Mouse (Mus musculus): ENCODE data around the gene Rab11fip3.
"Not testable (repeated sequence)": the region's sequence is repeated elsewhere in the genome, so short reads cannot be mapped to it uniquely, and the experiment has no call there.

Rab11fip3 gene

DNA sequence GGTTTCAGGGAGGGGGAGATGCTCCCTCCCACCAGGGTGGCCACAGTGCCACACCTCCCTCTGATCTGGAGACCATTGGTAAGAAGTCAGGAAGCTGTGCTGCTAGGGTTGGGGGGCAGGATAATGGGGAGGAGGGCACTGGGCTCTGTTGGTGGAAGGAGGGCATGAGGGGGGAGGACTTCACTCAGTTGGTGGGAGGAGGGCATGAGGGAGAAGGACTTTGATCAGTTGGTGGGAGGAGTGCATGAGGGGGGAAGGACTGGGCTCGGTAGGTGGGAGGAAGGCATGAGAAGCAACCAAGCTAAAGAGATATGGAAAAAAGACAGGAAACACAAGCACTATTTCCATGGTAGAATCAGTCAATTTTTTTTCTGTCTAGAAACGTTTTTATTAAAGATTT, 11.5 kb upstream of the Rab11fip3 start:
- DNase-seq = no peak

- no peak for DNase-seq
Observed at GRCm38 (mm10) chr17:26078851-26079250, 9.5 kb upstream of the Rab11fip3 start.

- DNase-seq = no peak
Observed at GRCm38 (mm10) chr17:26075246-26075645, 5.9 kb upstream of the Rab11fip3 start.

DNA sequence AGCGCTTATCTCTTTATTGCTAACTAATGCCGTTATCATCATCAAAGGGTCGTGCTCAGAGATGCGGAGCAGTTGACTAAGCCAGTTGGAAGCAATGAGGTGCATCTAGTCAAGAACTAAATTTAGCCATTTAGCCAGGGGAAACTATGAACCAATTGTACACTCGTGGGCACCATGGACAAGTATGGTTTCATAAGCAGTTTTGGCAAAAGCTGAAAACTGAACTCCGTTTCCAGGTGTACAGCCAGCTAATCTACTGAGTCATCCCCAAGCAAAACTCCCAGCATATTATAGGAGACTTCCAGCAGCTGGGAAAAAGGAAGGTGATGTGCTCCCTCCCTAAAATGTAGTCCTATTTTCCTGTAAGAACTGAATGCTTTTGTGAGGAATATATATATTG, 781 bp upstream of the Rab11fip3 start:
- DNase-seq = no peak

GRCm38 (mm10) chr17:26068024-26068830, 1.1 kb downstream of the Rab11fip3 start:
- peak; percentile 46 to 51 for DNase-seq

GRCm38 (mm10) chr17:26066488-26067020, 2.8 kb downstream of the Rab11fip3 start:
- no peak for DNase-seq

DNA sequence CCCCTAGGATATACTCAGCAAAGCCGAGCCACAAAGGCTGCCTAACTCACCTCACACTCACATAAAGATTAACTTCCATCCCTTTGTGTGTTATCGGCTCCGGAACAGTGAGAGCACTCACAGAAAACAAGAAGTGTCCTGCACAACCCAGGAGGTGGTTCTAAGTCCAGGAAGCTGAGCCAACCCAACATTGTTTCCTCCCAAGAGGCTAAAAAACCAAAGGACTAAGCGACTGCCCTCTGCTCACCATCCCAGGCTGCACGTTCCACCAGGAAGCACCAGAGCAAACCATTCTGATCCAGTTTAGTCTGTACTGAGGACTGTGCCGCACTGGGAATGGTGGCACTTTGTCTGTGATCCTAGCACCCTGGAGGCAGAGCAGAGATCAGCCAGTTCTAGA, 4.4 kb downstream of the Rab11fip3 start:
- no peak for DNase-seq

GRCm38 (mm10) chr17:26057787-26058567, 11.4 kb downstream of the Rab11fip3 start:
- no peak for DNase-seq

- no peak for DNase-seq
Observed at GRCm38 (mm10) chr17:26057278-26057677, 12.1 kb downstream of the Rab11fip3 start.

DNA sequence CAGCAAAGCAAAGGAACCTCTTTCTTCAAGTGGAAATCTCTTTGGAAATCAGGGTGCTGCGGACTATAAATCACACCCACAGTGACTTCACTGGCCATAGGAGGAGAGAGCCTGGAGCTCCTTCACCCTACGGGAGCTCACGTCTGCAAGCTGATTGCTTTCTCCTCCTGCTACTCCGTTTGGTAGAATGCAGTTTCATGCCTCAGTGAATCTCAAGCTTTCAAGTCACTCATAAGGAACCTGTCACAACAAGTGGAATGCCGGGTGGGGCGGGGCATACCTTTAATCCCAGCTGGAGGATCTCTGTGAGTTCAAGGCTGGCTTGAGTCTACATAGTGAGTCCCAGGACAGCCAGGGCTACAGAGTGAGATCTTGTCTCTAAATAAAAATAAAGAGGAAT, 14.2 kb downstream of the Rab11fip3 start:
- no peak for DNase-seq

- no peak for DNase-seq
Observed at GRCm38 (mm10) chr17:26054133-26054845, 15.1 kb downstream of the Rab11fip3 start.

DNA sequence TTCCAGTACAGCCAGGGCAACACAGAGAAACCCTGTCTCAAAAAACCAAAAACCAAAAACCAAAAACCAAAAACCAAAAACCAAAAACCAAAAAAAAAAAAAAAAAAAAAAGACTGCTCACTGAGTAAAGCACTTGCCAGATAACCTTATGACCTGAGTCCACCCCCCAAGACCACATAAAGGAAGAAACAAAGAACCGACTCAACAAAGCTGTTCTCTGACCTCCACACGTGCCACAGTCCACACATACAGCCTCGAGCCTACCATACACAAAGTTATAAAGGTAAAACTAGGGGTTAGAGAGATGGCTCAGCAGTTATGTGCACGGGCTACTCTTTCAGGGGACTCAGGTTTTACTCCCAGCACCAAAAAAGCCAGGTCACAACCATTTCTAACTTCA, 16.6 kb downstream of the Rab11fip3 start:
- no peak for DNase-seq

DNA sequence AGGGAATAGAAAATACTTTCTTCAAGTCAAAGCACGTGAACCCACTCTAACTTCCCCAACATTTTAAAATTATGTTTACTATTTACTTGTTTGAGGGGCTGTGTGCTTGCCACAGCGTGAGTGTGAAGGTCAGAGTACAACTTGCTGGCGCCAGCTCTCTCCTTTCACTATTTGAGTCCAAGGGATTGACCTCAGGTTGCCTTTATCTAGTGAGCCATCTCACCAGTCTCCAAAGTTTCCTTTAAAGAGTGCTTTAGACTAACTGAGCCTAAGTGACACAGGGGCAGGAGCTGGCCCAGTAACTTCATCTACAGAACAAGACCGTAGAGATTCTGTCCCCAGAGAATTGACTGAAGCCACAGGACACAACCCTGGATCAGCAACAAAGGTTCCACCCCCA, 17.3 kb downstream of the Rab11fip3 start:
- DNase-seq = no peak

GRCm38 (mm10) chr17:26048118-26048517, 21.2 kb downstream of the Rab11fip3 start:
- no peak for DNase-seq

- DNase-seq = peak in 1 of 2 experiments; percentile 45
Observed at GRCm38 (mm10) chr17:26046253-26046997, 22.9 kb downstream of the Rab11fip3 start.

DNA sequence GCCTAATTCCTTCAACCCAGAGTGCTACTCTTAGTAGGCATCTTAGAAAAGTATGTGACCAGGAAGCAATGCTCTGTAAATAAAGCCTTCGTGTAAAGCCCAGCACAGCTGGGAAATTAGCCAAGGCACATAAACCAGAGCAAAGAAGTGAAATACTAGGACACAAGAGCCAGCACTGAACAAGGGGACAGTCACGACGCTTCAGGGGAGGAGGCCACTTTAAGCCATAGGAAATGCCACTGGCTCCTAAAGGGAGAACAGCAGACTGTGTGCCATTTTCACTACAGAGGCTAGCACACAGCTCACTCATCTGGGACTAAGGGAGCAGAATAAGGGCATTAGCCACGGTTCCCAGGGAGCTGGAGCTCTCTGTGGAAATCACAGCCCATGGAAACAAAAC, 24.1 kb downstream of the Rab11fip3 start:
- no peak for DNase-seq

- peak; percentile 92 to 98 for DNase-seq
Observed at GRCm38 (mm10) chr17:26043249-26043636, 26.1 kb downstream of the Rab11fip3 start.

- peak; percentile 59 to 74 for DNase-seq
Observed at GRCm38 (mm10) chr17:26042599-26043248, 26.6 kb downstream of the Rab11fip3 start.

- DNase-seq = peak; percentile 79 to 81
Observed at GRCm38 (mm10) chr17:26041111-26041802, 28.1 kb downstream of the Rab11fip3 start.

- not testable (repeated sequence) for DNase-seq
Observed at GRCm38 (mm10) chr17:26040711-26041110, 28.6 kb downstream of the Rab11fip3 start.

GRCm38 (mm10) chr17:26032037-26032436, 37.3 kb downstream of the Rab11fip3 start:
- DNase-seq = no peak
